Mouse (Mus musculus) layer of hippocampus, postnatal 10 days (tissue): ENCODE data around the gene Car6. TPM values are rescaled to one million over a fixed set of nuclear protein-coding genes. Genes with fewer than 3 reads are reported as not detected.

Source experiments
- DNase-seq, 2 experiments: peaks; one replicate each; pipeline ENCODE4 v3.0.0; 2021; ENCODE audit warnings: low spot score in 2 of 2
- total RNA-seq, 2 experiments: library from RNA; stranded (reverse); gene quantifications; 2 replicates each; pipeline ENCODE4 v1.2.3; 2021

Gene Car6
- total RNA-seq, 2 experiments from 2014 or later: not detected

DNA sequence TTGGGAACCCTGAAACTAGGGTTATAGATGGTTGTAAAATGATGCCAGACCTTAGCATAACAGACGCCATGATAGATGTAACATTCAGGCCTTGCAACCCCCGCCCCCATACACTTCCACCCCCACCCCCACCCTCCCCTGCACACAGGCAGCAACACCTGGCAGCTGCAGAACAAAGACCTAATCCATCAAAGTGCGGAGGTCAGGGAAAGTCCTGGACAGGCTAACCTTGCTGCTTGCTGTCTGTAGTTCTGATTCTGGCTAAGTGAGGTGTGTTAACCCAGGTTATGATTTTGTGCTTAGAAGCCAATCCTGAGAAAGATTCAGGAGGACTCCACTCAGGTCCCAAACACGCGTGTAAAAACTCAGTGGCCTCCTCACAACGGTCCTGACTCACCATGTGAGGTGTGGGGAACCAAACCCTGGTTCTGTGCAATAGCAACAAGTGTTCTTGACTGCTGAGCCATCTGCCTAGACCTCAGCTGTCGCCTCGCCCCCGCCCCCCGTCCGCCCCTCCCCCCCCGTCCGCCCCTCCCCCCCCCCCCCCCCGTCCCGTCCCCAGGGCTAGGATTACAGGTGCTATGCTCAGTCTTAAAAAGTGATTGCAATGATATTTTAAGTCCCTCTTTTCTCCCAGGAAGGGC is 28.7 kb upstream of the Car6 start:
- no peak for DNase-seq

- DNase-seq: no peak
These were observed 27.6 kb upstream of the Car6 start for GRCm38 (mm10) chr4:150228581-150229348.

DNA sequence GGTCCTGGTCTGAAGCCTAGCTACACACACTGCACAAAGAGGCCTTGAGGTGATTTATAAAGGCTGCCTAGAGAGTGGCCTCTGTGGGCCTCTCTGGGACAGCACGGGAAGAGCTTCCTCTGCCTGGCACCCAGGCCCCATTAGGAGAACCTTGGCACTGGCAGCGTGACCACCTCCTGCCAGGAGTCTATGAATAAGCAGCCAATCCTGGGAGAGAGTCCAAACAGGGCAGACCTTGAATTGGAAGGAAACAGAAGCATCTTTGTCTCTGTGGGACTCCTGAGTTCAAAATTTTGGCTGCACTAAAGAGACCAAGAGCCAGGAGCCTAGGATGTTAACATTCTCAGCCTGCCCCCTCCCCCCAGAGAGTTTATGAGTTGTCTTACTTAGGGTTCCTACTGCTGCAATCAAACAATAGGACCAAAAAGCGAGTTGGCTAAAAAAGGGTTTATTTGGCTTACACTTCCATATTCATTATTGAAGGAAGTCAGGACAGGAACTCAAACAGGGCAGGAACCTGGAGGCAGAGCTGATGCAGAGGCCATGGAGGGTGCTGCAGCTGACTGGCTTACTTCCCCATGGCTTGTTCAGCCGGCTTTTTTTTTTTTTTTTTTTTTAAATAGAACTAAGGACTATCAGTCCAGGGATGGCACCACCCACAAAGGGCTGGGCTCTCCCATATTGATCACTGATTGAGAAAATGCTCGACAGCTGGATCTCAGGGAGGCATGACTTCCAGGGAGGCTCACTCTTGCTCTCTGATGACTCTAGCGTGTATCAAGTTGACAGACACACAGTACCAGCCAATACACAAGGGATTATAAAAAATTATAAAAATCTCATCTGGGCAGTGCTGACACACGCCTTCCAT is 25.9 kb upstream of the Car6 start:
- DNase-seq: peak; percentile 77 to 80

DNA sequence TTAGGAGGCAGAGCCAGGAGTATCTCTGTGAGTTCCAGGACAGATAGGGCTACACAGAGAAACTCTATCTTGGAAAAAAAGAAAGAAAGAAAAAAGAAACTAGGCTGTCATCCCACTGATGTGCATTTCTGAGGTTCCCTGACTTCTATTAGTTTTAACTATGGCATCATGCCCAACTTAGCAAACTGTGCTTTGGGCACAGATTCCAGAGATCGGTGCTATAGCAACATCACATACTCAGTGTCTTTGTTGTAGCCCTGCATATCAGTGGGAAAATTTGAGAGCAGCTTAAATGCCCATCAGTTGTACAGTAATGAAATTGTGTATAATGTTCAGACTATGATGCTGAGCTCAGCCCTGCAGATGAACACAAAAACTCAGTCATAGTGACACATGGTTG is 24.6 kb upstream of the Car6 start:
- DNase-seq: no peak

- no peak for DNase-seq
These were observed 22.7 kb upstream of the Car6 start for GRCm38 (mm10) chr4:150223830-150224229.

GRCm38 (mm10) chr4:150221017-150221640 is 20.0 kb upstream of the Car6 start:
- no peak for DNase-seq

GRCm38 (mm10) chr4:150220584-150220983 is 19.5 kb upstream of the Car6 start:
- DNase-seq: no peak

- DNase-seq: peak; percentile 65 to 75
These were observed 18.6 kb upstream of the Car6 start for GRCm38 (mm10) chr4:150219501-150220292.

DNA sequence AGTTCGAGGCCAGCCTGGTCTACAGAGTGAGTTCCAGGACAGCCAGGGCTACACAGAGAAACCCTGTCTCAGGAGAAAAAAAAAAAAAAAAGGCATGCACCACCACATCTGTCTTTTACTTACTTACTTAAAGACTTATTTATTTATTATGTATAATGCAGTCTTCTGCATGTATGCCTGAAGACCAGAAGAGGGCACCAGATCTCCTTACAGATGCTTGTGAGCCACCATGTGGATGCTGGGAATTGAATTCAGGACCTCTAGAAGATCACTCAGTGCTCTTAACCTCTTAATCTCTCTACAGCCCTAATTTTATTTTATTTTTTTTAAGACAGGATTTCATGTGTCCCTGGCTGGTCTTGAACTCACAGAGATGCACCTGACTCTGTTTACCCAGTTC is 16.8 kb upstream of the Car6 start:
- no peak for DNase-seq

DNA sequence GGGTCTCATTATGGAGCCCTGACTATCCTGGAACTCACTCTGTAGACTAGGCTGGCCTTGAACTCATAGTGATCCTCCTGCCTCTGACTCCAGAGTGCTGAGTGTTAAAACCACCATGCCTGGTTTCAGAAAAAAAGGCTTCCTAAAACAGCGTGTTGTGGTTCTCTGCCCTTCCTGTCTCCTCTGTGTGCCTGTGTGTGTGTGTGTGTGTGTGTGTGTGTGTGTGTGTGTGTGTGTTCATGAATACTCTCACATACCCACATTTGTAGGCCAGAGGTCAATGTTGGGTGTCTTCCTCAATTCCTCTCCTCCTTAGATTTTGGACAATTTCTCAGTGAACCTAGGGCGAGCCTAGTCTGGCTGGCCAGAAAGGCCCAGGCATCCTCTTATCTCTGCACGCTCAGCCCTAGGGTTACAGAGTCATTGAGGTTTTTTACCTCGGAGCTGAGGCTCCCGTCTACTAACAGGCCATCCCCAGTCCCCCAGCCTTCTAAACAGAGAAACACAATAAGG is 16.0 kb upstream of the Car6 start:
- no peak for DNase-seq

GRCm38 (mm10) chr4:150216423-150216822 is 15.3 kb upstream of the Car6 start:
- DNase-seq: no peak

- DNase-seq: no peak
These were observed 12.8 kb upstream of the Car6 start for GRCm38 (mm10) chr4:150213910-150214309.

DNA sequence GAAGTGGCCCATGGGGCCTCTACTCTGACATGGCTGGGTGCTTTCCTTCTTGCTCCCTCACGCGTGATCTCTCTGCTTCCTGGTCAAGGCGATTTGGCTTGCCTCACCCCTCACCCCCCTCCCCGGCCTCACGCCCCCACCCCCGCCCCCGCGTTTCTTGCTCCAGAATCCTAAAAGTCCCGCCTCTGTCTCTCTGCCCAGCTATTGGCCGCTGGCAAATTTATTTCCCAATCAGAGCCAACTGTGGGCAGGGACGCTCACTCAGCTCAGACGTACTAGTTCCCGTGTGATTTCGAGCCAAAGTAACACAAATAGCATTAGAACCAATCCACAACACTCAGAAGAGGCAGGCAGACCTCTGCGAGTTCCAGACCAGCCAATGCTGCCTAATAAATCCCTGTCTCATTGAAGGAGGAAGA is 11.4 kb upstream of the Car6 start:
- DNase-seq: peak in 1 of 2 experiments; percentile 31

DNA sequence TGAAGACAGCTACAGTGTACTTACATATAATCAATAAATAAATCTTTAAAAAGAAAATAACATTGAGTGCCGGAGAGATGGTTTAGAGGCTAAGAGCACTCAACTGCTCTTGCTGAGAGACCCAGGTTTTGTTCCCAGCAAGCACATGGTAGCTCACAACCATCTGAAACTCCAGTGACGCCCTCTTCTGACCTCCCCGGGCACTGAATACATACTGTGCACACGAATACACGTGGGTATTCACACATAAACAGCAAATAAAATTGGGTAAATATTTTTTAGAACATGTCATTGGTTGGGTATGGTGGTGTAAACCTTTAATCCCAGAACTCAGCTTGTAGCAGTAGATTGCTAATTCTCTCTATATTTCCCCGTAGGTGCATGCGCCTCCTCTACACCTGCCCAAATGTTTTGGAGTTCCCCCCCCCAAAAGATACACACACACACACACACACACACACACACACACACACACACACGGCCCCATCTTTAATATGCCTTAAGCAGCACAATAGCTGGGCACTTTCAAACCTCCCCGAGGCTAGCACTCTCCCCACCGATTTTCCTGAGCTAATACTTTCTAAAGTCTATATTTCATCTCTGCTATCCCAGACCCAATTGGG is 10.9 kb upstream of the Car6 start:
- no peak for DNase-seq

- DNase-seq: no peak
These were observed 9.2 kb upstream of the Car6 start for GRCm38 (mm10) chr4:150210306-150210705.

DNA sequence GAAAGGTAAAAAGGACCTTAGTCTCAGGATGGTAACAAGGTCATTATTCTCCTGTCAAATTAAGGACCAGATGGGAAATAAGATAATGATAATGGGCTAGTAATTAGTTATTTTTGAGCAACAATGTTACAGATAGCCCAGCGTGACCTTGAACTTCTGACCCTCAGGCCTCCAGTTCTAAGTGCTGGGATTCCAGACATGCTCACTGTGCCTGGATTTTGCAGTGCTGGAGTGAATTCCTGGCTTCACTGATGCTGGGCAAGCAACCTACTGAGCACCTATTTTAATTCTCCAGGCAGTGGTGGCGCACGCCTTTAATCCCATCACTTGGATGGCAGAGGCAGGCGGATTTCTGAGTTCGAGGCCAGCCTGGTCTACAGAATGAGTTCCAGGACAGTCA is 8.6 kb upstream of the Car6 start:
- no peak for DNase-seq

DNA sequence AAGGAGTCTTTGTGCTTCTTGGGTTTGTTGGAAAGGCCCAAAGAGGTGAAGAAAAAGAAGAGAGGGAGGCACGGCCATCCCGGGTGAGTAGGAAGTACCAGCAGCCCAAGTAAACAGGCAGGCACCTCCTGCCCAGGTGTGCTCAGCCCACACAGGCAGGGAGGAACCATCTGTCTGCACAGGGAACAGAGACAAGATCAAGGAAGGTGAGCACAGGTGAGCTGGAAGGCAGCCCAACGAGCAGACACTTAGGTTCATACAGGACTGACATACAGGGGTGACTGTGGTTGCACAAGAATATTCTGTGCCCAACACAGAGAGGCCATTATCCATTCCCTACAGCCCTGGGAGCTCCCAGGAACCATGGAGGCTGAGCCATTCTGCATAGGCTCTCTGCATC is 3.7 kb upstream of the Car6 start:
- DNase-seq: no peak

DNA sequence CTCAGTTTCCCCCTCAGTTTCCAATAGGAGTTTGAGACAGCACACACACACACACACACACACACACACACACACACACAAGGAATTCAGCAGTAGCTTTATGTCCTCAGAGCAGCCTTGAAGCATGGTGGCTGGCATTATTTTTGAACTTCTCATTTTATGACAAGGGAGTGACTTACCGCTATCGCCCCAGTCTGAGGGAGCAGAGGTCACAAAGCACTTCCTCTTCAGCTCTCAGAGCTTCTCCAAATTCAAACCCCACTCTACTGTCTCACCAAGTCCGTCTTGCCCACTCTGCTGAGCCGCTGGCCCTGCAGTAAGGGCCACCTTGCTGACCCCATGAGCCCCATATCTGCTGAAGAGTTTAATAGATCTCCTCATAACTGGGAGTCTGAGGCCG is 1.6 kb upstream of the Car6 start:
- DNase-seq: no peak

GRCm38 (mm10) chr4:150198268-150198667 is 2.9 kb downstream of the Car6 start:
- no peak for DNase-seq

GRCm38 (mm10) chr4:150193915-150194314 is 7.2 kb downstream of the Car6 start:
- DNase-seq: peak; percentile 38 to 66
